ENCODE assay signal across 9 mouse cellular contexts in the genomic region with DNA sequence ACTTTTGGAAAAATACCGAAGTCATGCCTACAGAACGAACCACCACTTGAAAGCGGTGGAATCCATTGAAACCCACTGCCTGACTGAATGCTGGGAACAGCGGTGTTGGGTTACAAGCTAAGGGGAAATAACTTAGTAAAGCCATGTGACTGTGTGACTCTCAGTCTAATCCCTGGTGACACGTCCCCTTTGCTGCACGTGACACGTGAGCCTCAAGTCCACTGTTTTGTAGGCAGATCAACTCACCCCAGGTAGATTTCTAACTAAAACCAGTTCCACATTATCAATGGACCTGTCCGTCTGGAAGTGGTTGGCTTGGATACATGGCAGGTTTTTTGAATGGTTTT.
DNase-seq lines count a peak whose midpoint lies in the region; TF ChIP-seq lines count a peak whose summit lies in the region.
"Had no signal": no experiment of that assay in that cellular context is flagged by ENCODE, and none has a peak within 500 bp of the region (broad histone marks: within the 10 kb centered on the region; RNA-seq: fewer than 3 reads in every experiment).

No protein-coding gene starts in this region.

- H3K4me3 ChIP-seq in C2C12 (ENCODE audit: insufficient read depth, poor library complexity, severe bottlenecking) = no peak overlapping the region

- H3K79me3 ChIP-seq in C2C12 (ENCODE audit: low read depth) = peaks cover 9% of the 10 kb centered on the region

- no peak for TF ChIP-seq CTCF in C2C12 (IDR thresholded peaks at IDR 0.05; ENCODE audit: control insufficient read depth, insufficient read depth, insufficient read length)

- H3K36me3 ChIP-seq in C2C12 (ENCODE audit: control insufficient read depth, insufficient read depth) = no peaks in the 10 kb centered on the region

- H3ac ChIP-seq in C2C12 (ENCODE audit: control insufficient read depth, insufficient read length, low read depth) = no peak overlapping the region

- peak; percentile 8 for DNase-seq in 3T3-L1 (ENCODE audit: low read depth, low spot score)
- peak; percentile 78 for DNase-seq in forelimb bud, embryonic 11.5 days (ENCODE audit: low read depth, low spot score)
- DNase-seq in kidney, postnatal 25 days = peak; percentile 61 to 85
- DNase-seq in retina, postnatal 1 day = no peak
- no peak for DNase-seq in adrenal gland, postnatal 4 days (ENCODE audit: low spot score in 2 of 2)
- DNase-seq in frontal cortex, postnatal 25 days (ENCODE audit: low spot score in 2 of 2) = no peak
- DNase-seq: cerebellum, postnatal 36 days; right cerebral cortex, postnatal 4 days had no signal

- H3K79me2 ChIP-seq in C2C12 (ENCODE audit: control insufficient read depth, insufficient read depth) = peaks cover 52% of the 10 kb centered on the region

- H3K27me3 ChIP-seq in C2C12 (ENCODE audit: control insufficient read depth, insufficient read depth, insufficient read length) = no peaks in the 10 kb centered on the region

TF ChIP-seq in C2C12, 6 proteins besides CTCF, POLR2A, EP300 and RAD21:
- no peak for TF ChIP-seq FOSL1 (IDR thresholded peaks at IDR 0.05; ENCODE audit: insufficient read depth, low read length, poor library complexity, severe bottlenecking)
- peak; percentile 72 for TF ChIP-seq USF1 (IDR thresholded peaks at IDR 0.05; ENCODE audit: low read depth)
- no peak for TF ChIP-seq MAX (IDR thresholded peaks at IDR 0.05)
- TF ChIP-seq MYOG (IDR thresholded peaks at IDR 0.05; ENCODE audit: control insufficient read depth, extremely low read depth, insufficient read length) = no peak
- TF ChIP-seq CEBPB (IDR thresholded peaks at IDR 0.05; ENCODE audit: low read depth) = no peak
- no peak for TF ChIP-seq MYOD1 (IDR thresholded peaks at IDR 0.05; ENCODE audit: control insufficient read depth, insufficient read length, low read depth)

Comparison
In these comparisons a context has a peak if more than half of its experiments do, and no peak if none do; other contexts are left out.
1. DNase-seq: peak in 3T3-L1 (single experiment), forelimb bud, embryonic 11.5 days (single experiment) and kidney, postnatal 25 days (2 of 2); none in retina, postnatal 1 day (single experiment), adrenal gland, postnatal 4 days (0 of 2) and frontal cortex, postnatal 25 days (0 of 2).